Mouse (Mus musculus) heart, adult 2 months (tissue): ENCODE data around the gene Otud1. TPM values are rescaled to one million over a fixed set of nuclear protein-coding genes. Genes with fewer than 3 reads are reported as not detected.

Source experiments
- DNase-seq, 2 experiments: peaks; one replicate each; pipeline ENCODE4 v3.0.0; 2021
- H3K27ac ChIP-seq: fragments of 200-600 bp; 2 replicates; pipeline ENCODE4 v1.8.1; 2022
- H3K27me3 ChIP-seq: fragments of 200-500 bp; 2 replicates; pipeline ENCODE4 v1.6.1; 2012; ENCODE audit warnings: mild to moderate bottlenecking, low read length, inconsistent platforms, mixed read lengths; ENCODE audit not compliant: control insufficient read depth, insufficient read depth
- H3K36me3 ChIP-seq: fragments of 200-500 bp; 2 replicates; pipeline ENCODE4 v1.6.1; 2012; ENCODE audit warnings: low read length, inconsistent platforms; ENCODE audit not compliant: control insufficient read depth, insufficient read depth
- H3K4me1 ChIP-seq: fragments of 200-500 bp; 2 replicates; pipeline ENCODE4 v1.6.1; 2011; ENCODE audit warnings: low read length; ENCODE audit not compliant: control insufficient read depth, insufficient read depth
- H3K4me3 ChIP-seq: fragments of 200-600 bp; 2 replicates; pipeline ENCODE4 v1.8.1; 2022
- H3K79me2 ChIP-seq: fragments of 200-500 bp; replicated peaks from 2 replicates; pipeline ENCODE4 v1.6.1; 2012; ENCODE audit warnings: mild to moderate bottlenecking, inconsistent platforms, low read length, moderate library complexity, mixed read lengths; ENCODE audit not compliant: control insufficient read depth, insufficient read depth
- H3K9ac ChIP-seq: fragments of 200-500 bp; 2 replicates; pipeline ENCODE4 v1.6.1; 2012; ENCODE audit warnings: low read depth, mild to moderate bottlenecking, control low read depth, inconsistent platforms, low read length, mixed read lengths
- CTCF ChIP-seq: fragments of 200-600 bp; IDR thresholded peaks from 2 replicates; pipeline ENCODE4 v1.8.1; 2022; ENCODE audit warnings: antibody characterized with exemption, mild to moderate bottlenecking, moderate library complexity
- EP300 ChIP-seq: fragments of 200-500 bp; IDR thresholded peaks from 2 replicates; pipeline ENCODE4 v1.6.1; 2011; ENCODE audit warnings: low read depth, low read length, control low read depth; ENCODE audit not compliant: insufficient read depth
- POLR2A ChIP-seq: fragments of 200-500 bp; IDR thresholded peaks from 2 replicates; pipeline ENCODE4 v1.6.1; 2011; ENCODE audit warnings: mild to moderate bottlenecking, low read depth, low read length, control low read depth; ENCODE audit not compliant: insufficient read depth
- WGBS: fragments of 180-500 bp; shearing (Covaris S2); methylation state at CpG from one replicate; pipeline ENCODE4 v1.1.7; 2018; 5-methylcytosine and 5-hydroxymethylcytosine counted together
- intact Hi-C: fragments of 180-260 bp; cut with DNase I; formaldehyde crosslinking; loops from one replicate; pipeline ENCODE4 v1.15.1; 2025
- polyA plus RNA-seq: library from polyadenylated mRNA; depleted of rRNA; stranded (reverse); fragments of >200 nt; gene quantifications from 2 replicates; pipeline ENCODE4 v1.2.3, GENCODE M21; 2012
- total RNA-seq, 2 experiments: library from RNA; stranded (reverse); gene quantifications; 2 replicates each; pipeline ENCODE4 v1.2.3; 2021

Gene Otud1
- total and polyA plus RNA-seq, 3 experiments, result 5.0 to 27.6 (median 22.6) TPM

DNA sequence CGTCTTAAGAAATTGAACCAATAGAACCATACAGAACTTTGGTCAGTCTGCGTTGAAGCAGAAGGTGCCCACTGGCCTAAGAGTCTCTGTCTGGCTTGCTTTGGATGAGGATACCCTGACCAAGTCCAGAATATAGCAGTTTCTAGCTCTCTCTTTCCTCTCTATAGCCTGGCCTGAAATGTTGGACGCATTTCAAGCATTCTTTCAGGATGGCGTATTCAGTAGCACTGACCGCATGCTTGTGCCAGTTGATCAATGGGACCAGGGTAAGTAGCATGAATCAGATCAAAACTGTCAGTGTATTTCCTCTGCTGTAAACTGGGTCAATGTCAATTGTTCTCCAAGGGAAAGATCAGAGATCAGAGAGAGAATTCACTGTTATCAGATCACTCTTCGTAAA, 6.6 kb downstream of the Otud1 start:
- peaks cover 19% of the 10 kb centered on the region for H3K36me3 ChIP-seq
- H3K9ac ChIP-seq, result no peak overlapping the region
- intact Hi-C loops, result loop anchor here (5.0 kb wide), 2 partner anchors 38 to 63 kb away; no protein-coding TSS in a partner anchor
- H3K4me1 ChIP-seq, result peaks cover 8% of the 10 kb centered on the region
- no peaks in the 10 kb centered on the region for H3K27me3 ChIP-seq
- H3K27ac ChIP-seq, result no peak overlapping the region; the same call in 1 of the 2 replicates
- no peak for DNase-seq
- WGBS, result 44% methylated on average over 6 of the region's 6 CpGs
- no peak overlapping the region for H3K4me3 ChIP-seq
- H3K79me2 ChIP-seq, result no peaks in the 10 kb centered on the region
- TF ChIP-seq CTCF (no peak), EP300 (no peak), POLR2A (no peak)

- H3K4me3 ChIP-seq, result no peak overlapping the region
- intact Hi-C loops, result loop anchor here (5.0 kb wide), 2 partner anchors 37 to 62 kb away; no protein-coding TSS in a partner anchor
- no peaks in the 10 kb centered on the region for H3K79me2 ChIP-seq
- H3K9ac ChIP-seq, result no peak overlapping the region
- peaks cover 19% of the 10 kb centered on the region for H3K36me3 ChIP-seq
- no peak for TF ChIP-seq CTCF
- no peak for DNase-seq
- WGBS, result 70% methylated on average over 7 of the region's 7 CpGs
- no peaks in the 10 kb centered on the region for H3K27me3 ChIP-seq
- H3K27ac ChIP-seq, result no peak overlapping the region
- H3K4me1 ChIP-seq, result peaks cover 8% of the 10 kb centered on the region
These were observed 7.3 kb downstream of the Otud1 start for GRCm38 (mm10) chr2:19664555-19665475.

DNA sequence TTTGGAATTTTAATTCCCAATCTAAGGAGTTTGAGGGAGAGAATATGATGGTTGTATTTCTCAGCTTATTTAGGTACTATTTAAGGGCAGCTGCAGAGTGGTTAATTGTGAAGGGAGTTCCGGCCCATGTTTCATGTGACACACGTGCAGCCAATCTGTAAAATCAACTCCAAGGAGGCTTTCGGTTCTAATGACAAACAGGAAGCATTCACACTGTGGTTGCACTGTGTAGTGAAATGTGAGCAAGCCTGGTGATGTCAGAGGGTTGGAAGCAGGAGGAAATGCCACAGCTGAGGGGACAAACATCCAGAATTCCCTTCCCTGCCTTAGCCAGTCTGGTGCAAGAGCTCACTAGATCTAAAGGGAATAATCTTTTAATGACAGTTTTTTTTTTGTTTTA, 8.3 kb downstream of the Otud1 start:
- Histone ChIP-seq H3K79me2 (no peaks in the 10 kb centered on the region), H3K4me1 (peaks cover 8% of the 10 kb centered on the region), H3K4me3 (no peak overlapping the region; the same call in 1 of the 2 replicates), H3K27me3 (no peaks in the 10 kb centered on the region), H3K27ac (peak overlapping the region; percentile 9; the same call in 1 of the 2 replicates), H3K9ac (no peak overlapping the region), H3K36me3 (peaks cover 13% of the 10 kb centered on the region)
- intact Hi-C loops, result loop anchor here (2.0 kb wide), 1 partner anchor 23 kb away; no protein-coding TSS in a partner anchor
- TF ChIP-seq POLR2A (peak; percentile 41; the same call in 1 of the 2 replicates), EP300 (no peak), CTCF (no peak)
- 35% methylated on average over 3 of the region's 3 CpGs for WGBS
- peak in 1 of 2 experiments; percentile 46 for DNase-seq

DNA sequence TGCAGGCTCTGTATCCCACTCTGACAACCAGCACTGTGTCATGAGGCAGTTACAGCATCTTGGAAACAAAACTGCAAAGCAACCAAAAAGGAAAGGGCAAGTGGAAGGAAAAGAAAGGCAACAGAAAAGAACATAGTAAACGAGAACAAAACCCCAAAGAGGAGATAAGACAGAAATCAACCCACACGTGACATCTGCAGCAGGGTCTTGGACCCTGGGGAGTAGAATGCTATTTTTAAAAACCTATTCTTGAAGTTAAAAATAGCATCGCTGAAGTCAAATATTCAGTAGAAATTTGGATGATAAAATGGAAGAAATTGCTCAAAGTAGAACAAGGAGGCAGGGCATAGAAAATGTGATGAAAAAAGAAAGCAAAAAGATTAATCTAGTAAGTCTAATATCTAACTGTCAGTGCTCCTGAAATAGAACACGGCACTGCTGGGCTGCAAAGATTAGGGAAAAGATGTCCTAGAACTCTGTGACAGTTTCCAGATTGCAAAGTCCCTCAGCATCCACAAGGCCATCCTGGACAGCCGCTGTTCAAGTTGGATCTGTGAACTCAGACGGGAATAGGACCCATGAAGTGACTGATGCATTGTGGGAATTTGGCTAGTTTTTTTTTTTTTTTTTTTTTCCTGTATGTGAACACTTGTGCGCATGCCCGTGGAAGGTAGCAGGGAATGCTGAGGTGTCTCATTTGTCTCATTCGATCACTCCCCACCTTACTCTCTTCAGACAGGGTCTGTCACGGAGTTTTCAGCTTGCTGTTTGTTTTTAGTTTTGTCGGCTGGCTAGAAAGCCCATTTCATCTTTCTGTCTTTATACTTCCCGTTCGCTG, 13.5 kb downstream of the Otud1 start:
- no peak overlapping the region for H3K4me3 ChIP-seq
- H3K36me3 ChIP-seq, result no peaks in the 10 kb centered on the region
- intact Hi-C loops, result no loop called here
- WGBS, result 55% methylated on average over 13 of the region's 13 CpGs
- no peak overlapping the region for H3K9ac ChIP-seq
- no peaks in the 10 kb centered on the region for H3K27me3 ChIP-seq
- H3K79me2 ChIP-seq, result no peaks in the 10 kb centered on the region
- TF ChIP-seq CTCF, result no peak
- no peak for TF ChIP-seq POLR2A
- TF ChIP-seq EP300, result no peak
- no peak for DNase-seq
- peaks cover 2% of the 10 kb centered on the region for H3K4me1 ChIP-seq
- no peak overlapping the region for H3K27ac ChIP-seq

- Histone ChIP-seq H3K36me3 (no peaks in the 10 kb centered on the region), H3K4me3 (no peak overlapping the region), H3K9ac (no peak overlapping the region), H3K27ac (no peak overlapping the region), H3K27me3 (no peaks in the 10 kb centered on the region), H3K79me2 (no peaks in the 10 kb centered on the region), H3K4me1 (no peaks in the 10 kb centered on the region)
- intact Hi-C loops, result no loop called here
- no peak for DNase-seq
- WGBS, result 48% methylated on average over 3 of the region's 3 CpGs
- peak; percentile 72 for TF ChIP-seq CTCF
- TF ChIP-seq EP300, result no peak
These were observed 25.4 kb downstream of the Otud1 start for GRCm38 (mm10) chr2:19682997-19683396.
